Mouse (Mus musculus): ENCODE measurements around the gene Crk.

Crk gene

DNA sequence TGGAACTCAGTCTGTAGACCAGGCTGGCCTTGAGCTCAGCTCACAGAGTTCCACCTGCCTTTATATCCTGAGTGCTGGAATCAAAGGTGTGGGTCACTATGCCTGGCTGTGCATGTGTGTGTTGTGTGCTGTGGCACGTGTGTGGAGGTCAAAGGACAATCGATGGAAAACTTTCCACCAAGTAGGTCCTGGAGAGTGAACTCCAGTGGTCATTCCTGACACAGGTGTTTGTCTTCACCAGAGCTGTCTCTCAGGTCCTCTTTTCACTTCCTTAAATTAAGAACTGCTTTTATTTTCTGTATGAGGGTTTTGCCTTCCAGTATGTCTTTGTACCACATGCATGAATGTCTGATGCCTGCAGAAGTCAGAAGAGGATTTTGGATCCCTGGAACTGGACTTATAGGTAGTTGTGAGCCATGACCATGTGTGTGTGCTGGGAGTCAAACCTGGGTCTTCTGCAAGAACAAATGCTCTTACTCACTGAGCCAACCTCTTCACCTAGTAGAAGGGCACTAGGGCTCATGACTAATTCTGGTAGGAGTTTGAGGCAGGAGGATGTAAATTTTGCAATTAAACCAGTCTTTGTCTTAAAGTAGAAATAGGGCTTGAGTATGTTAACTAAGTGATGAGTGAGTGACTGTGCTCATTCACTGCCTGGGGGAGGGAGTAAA lies 58.9 kb downstream of the Crk start:
- DNase-seq (ENCODE audit: low read depth, low spot score) = no peak

DNA sequence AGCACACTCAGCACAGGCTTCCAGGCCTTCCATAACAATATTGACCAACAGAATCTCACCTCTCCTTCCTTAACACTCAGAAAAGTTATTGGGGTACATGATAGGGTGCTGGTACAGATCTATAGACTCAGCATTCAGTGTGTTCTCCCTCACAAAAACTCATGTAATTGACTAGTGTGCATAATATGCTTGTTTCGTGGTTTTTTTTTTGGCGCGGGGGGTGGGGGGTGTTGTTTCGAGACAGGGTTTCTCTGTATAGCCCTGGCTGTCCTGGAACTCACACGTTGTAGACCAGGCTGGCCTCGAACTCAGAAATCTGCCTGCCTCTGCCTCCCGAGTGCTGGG lies 59.4 kb downstream of the Crk start:
- DNase-seq (ENCODE audit: low read depth, low spot score) = no peak

DNA sequence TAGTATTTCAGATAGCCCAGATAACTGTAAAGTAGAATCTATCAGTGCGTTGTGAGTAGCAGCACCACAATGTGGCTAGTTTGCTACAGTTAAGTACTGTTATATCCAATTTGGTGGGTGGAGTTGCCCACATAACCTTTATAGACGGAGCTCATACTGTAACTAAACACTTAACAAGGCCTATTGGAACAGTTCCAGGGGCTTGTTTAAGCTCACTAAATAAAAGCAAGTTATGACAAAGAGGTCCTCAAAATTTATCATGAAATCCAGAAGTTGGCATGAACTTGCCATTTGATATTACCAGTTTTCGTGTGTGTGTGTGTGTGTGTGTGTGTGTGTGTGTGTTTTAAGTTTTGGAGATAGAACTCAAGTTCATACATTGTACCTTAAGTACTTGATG lies 61.1 kb downstream of the Crk start:
- no peak for DNase-seq (ENCODE audit: low read depth, low spot score)

DNA sequence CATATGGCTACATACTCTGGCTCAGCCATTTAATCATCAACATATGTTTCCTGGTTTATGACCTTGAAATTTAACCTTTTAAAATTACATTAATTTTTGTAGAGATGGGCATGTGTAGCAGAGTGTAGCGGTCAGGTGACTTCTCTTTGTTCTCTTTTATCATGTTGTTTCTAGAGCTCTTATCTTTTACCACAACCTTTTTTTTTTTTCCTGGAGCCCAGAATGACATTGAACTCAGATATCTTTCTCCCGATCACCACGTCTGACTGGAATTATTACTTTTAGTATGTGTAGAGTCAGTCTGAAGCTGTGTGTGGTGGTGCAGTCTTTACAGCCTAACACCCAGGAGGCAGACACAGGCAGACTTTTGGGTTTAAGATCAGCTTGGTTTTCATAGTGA lies 62.6 kb downstream of the Crk start:
- no peak for DNase-seq (ENCODE audit: low read depth, low spot score)

DNA sequence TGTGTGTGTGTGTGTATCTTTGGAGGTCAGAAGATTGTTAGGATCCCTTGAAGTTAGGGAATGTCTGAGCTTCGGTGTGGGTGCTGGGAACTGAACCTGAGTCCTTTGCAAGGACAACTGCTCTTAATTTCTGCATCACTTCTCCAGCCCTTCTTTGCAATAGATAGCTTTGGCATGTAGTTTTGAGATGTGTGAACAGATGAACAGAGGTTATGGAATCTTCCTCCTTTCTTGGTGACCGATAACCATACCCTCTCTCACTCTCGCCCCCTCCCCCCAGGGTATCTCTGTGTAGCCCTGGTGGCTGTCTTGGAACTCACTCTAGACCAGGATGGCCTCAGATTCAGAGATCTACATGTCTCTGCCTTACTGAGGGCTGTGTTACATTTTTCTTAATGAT lies 65.7 kb downstream of the Crk start:
- DNase-seq (ENCODE audit: low read depth, low spot score) = no peak

DNA sequence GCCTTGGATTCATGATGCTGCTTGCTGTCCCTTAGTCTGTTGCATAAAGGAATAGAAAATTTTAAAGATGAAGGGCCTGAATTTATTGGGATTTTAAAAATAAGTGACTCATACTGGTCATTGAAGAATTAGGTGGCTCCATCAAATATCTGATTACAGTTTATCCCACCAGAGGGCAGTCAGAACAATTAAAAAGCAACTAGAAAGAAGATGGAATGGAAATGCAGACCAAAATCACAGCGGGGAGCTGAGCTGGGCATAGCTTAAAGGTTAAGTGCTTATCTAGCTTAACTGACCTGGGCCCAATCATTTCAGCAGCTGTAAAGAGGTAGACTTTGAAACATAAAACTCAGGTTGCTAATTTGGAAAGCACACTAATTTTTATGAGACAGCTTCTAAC lies 71.5 kb downstream of the Crk start:
- DNase-seq (ENCODE audit: low read depth, low spot score) = no peak

DNA sequence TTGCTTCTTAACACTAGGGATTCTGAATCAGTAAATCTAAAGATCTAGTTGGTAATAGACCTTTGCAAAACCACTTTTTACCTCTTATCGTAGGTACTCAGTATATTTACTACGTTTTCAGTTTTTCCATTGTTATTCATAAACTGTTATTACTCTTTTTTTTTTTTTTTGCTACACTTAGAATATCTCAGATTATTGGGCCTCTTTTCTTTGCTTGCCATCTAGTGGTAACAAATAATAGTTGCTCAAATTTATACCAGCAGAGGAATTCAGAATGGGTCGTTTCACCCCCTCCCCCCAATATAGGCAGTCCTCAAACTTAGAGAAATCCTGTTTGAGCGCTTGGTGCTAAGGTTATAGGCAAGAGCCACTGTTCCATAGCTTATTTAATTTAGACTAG lies 72.0 kb downstream of the Crk start:
- no peak for DNase-seq (ENCODE audit: low read depth, low spot score)

Data from skeletal muscle tissue, adult 2 months (tissue).